31 mouse cellular contexts compared by ENCODE assay signal in genomic region chr9:13678026-13678425, GRCm38 (mm10).
DNase-seq lines count a peak whose midpoint lies in the region; ATAC-seq and TF ChIP-seq lines count a peak whose summit lies in the region.
"Had no signal": no experiment of that assay in that cellular context is flagged by ENCODE, and none has a peak within 500 bp of the region (broad histone marks: within the 10 kb centered on the region; RNA-seq: fewer than 3 reads in every experiment).

No protein-coding gene starts in this region.

- TF ChIP-seq CTCF in MEL (IDR thresholded peaks at IDR 0.05 in 2 of 3, conservative IDR thresholded peaks at IDR 0.05 in 1 of 3; ENCODE audit: control insufficient read depth in 1 of 3, insufficient read depth in 1 of 3, low read depth in 2 of 3, low read length in 3 of 3, poor library complexity in 1 of 3, severe bottlenecking in 1 of 3), result no peak

- no peak overlapping the region for H3K4me3 ChIP-seq in kidney, embryonic 16.5 days (ENCODE audit: low read length)
- H3K4me3 ChIP-seq in MEL (ENCODE audit: control insufficient read depth in 1 of 2, insufficient read depth in 1 of 2, low read depth in 2 of 2, low read length in 2 of 2), result no peak overlapping the region
- no peak overlapping the region for H3K4me3 ChIP-seq in liver, embryonic 13.5 days (replicated peaks)
- H3K4me3 ChIP-seq: embryonic facial prominence, embryonic 10.5 days; embryonic facial prominence, embryonic 13.5 days; erythroblast, embryonic 14.5 days; forebrain, embryonic 12.5 days; forebrain, embryonic 15.5 days; heart, embryonic 10.5 days; heart, embryonic 13.5 days had no signal

- H3K27me3 ChIP-seq in kidney, embryonic 16.5 days (ENCODE audit: insufficient read depth, low read length), result no peaks in the 10 kb centered on the region
- H3K27me3 ChIP-seq in MEL (ENCODE audit: control insufficient read depth in 1 of 2, insufficient read depth in 2 of 2, low read length in 2 of 2), result no peaks in the 10 kb centered on the region
- H3K27me3 ChIP-seq in liver, embryonic 13.5 days, result no peaks in the 10 kb centered on the region
- H3K27me3 ChIP-seq: CH12.LX; embryonic facial prominence, embryonic 13.5 days; forebrain, embryonic 12.5 days; forebrain, embryonic 15.5 days; heart, embryonic 13.5 days; Patski had no signal

- H3K27ac ChIP-seq in kidney, embryonic 16.5 days (ENCODE audit: low read length), result 0 out of 2 replicates have a peak overlapping the region, but pooled peaks have one; percentile 28
- peak overlapping the region; percentile 47 for H3K27ac ChIP-seq in MEL (ENCODE audit: control insufficient read depth, low read depth, low read length)
- no peak overlapping the region for H3K27ac ChIP-seq in liver, embryonic 13.5 days
- H3K27ac ChIP-seq: embryonic facial prominence, embryonic 10.5 days; embryonic facial prominence, embryonic 13.5 days; forebrain, embryonic 12.5 days; forebrain, embryonic 15.5 days; heart, embryonic 10.5 days; heart, embryonic 13.5 days; hindbrain, embryonic 14.5 days; hindbrain, postnatal 0 days had no signal

- no peak overlapping the region for H3K4me2 ChIP-seq in kidney, embryonic 16.5 days (replicated peaks; ENCODE audit: low read depth, low read length)
- no peak overlapping the region for H3K4me2 ChIP-seq in liver, embryonic 13.5 days
- H3K4me2 ChIP-seq: embryonic facial prominence, embryonic 13.5 days; forebrain, embryonic 12.5 days; forebrain, embryonic 15.5 days; heart, embryonic 13.5 days; hindbrain, embryonic 14.5 days had no signal

- DNase-seq in kidney, adult 8-10 months, result no peak
- DNase-seq in MEL (ENCODE audit: low read depth, low spot score), result peak; percentile 63
- no peak for DNase-seq in liver, embryonic 13.5 days
- DNase-seq in thymus, postnatal 14 days, result no peak
- DNase-seq in cerebellum, postnatal 25 days, result no peak
- no peak for DNase-seq in MN1 (ENCODE audit: low spot score)
- DNase-seq: adrenal gland, postnatal 10 days; adrenal gland, postnatal 36 days; B cell, adult 2 months; cerebellum, adult 11 months; cerebellum, adult 2 months; cerebellum, adult 9-11 months; cerebellum, postnatal 36 days; embryo, embryonic 11 days; gastrocnemius, postnatal 25 days; heart, adult 18-20 months; heart, postnatal 14 days; heart, postnatal 4 days had no signal

- peaks cover 10% of the 10 kb centered on the region; the same call in 1 of the 2 replicates for H3K4me1 ChIP-seq in kidney, embryonic 16.5 days (ENCODE audit: insufficient read depth, low read length)
- peaks cover 30 to 32% of the 10 kb centered on the region in 2 experiments for H3K4me1 ChIP-seq in MEL (ENCODE audit: control insufficient read depth in 1 of 2, insufficient read depth in 2 of 2, low read length in 2 of 2)
- peaks cover 18% of the 10 kb centered on the region for H3K4me1 ChIP-seq in liver, embryonic 13.5 days (replicated peaks)

- no peak for TF ChIP-seq POLR2A in MEL (IDR thresholded peaks at IDR 0.05; ENCODE audit: control insufficient read depth in 1 of 2, insufficient read depth in 1 of 2, low read depth in 1 of 2, low read length in 2 of 2, poor library complexity in 1 of 2)

- WGBS in kidney, embryonic 16.5 days, result 28% methylated on average over 2 of the region's 2 CpGs
- 29% methylated on average over 2 of the region's 2 CpGs for WGBS in liver, embryonic 13.5 days (ENCODE audit: insufficient replicate concordance)

- H3K36me3 ChIP-seq in kidney, embryonic 16.5 days (ENCODE audit: insufficient read depth, low read length), result no peaks in the 10 kb centered on the region
- H3K36me3 ChIP-seq in MEL (ENCODE audit: control insufficient read depth in 1 of 2, insufficient read depth in 2 of 2, low read length in 2 of 2), result peaks cover 0 to 26% of the 10 kb centered on the region in 2 experiments; a peak in 2 of 4 replicates
- no peaks in the 10 kb centered on the region for H3K36me3 ChIP-seq in liver, embryonic 13.5 days
- H3K36me3 ChIP-seq: embryonic facial prominence, embryonic 10.5 days; embryonic facial prominence, embryonic 13.5 days; forebrain, embryonic 12.5 days; forebrain, embryonic 15.5 days; heart, embryonic 10.5 days; heart, embryonic 13.5 days had no signal

- TF ChIP-seq EP300 in MEL (IDR thresholded peaks at IDR 0.05; ENCODE audit: low read depth in 1 of 2, low read length in 2 of 2), result peak; percentile 76 to 93

- H3K9ac ChIP-seq in kidney, embryonic 16.5 days (replicated peaks; ENCODE audit: low read length), result no peak overlapping the region
- H3K9ac ChIP-seq in MEL (ENCODE audit: control insufficient read depth, low read depth, low read length, poor library complexity, severe bottlenecking), result no peak overlapping the region
- no peak overlapping the region for H3K9ac ChIP-seq in liver, embryonic 13.5 days
- H3K9ac ChIP-seq: embryonic facial prominence, embryonic 13.5 days; forebrain, embryonic 12.5 days; forebrain, embryonic 15.5 days; heart, embryonic 13.5 days; hindbrain, embryonic 14.5 days had no signal

- no peak for ATAC-seq in kidney, embryonic 16.5 days (ENCODE audit: low FRiP score, low TSS enrichment)
- ATAC-seq in liver, embryonic 13.5 days (ENCODE audit: low read depth), result peak; percentile 74
- ATAC-seq in megakaryocyte progenitor cell, adult 5-6 weeks (replicated peaks; ENCODE audit: poor library complexity), result peak; percentile 29
- ATAC-seq: forebrain, embryonic 15.5 days; hindbrain, postnatal 0 days; Patski had no signal

- H3K9me3 ChIP-seq in kidney, embryonic 16.5 days (ENCODE audit: low read length), result no peaks in the 10 kb centered on the region
- no peaks in the 10 kb centered on the region for H3K9me3 ChIP-seq in MEL (replicated peaks; ENCODE audit: insufficient read depth, low read length)
- no peaks in the 10 kb centered on the region for H3K9me3 ChIP-seq in liver, embryonic 13.5 days (replicated peaks)
- H3K9me3 ChIP-seq: embryonic facial prominence, embryonic 10.5 days; embryonic facial prominence, embryonic 13.5 days; forebrain, embryonic 12.5 days; forebrain, embryonic 15.5 days; heart, embryonic 10.5 days; heart, embryonic 13.5 days had no signal

- H3K79me2 ChIP-seq in MEL (ENCODE audit: control insufficient read depth, insufficient read depth, low read length, poor library complexity), result no peaks in the 10 kb centered on the region

- TF ChIP-seq RAD21 in MEL (IDR thresholded peaks at IDR 0.05; ENCODE audit: low read depth, low read length), result no peak

TF ChIP-seq in MEL, 35 proteins besides CTCF, POLR2A, EP300 and RAD21:
- TF ChIP-seq TCF12 (IDR thresholded peaks at IDR 0.05; ENCODE audit: low read depth, low read length), result peak; percentile 92
- TF ChIP-seq ZNF384 (IDR thresholded peaks at IDR 0.05; ENCODE audit: low read depth, low read length), result peak; percentile 56; the same call in 1 of the 2 replicates
- no peak for TF ChIP-seq JUND (IDR thresholded peaks at IDR 0.05; ENCODE audit: low read depth, low read length)
- TF ChIP-seq ELF1 (IDR thresholded peaks at IDR 0.05; ENCODE audit: low read depth, low read length), result peak; percentile 22; the same call in 1 of the 2 replicates
- TF ChIP-seq USF1 (IDR thresholded peaks at IDR 0.05; ENCODE audit: low read depth, low read length), result 0 out of 2 replicates have a peak, but pooled peaks have one; percentile 12
- 0 out of 2 replicates have a peak, but pooled peaks have one; percentile 35 for TF ChIP-seq MAFK (IDR thresholded peaks at IDR 0.05; ENCODE audit: borderline replicate concordance, low read depth, low read length)
- TF ChIP-seq BHLHE40 (IDR thresholded peaks at IDR 0.05; ENCODE audit: borderline replicate concordance, low read depth, low read length), result 0 out of 2 replicates have a peak, but pooled peaks have one; percentile 6
- peak; percentile 49; the same call in 1 of the 2 replicates for TF ChIP-seq MXI1 (IDR thresholded peaks at IDR 0.05; ENCODE audit: low read depth, low read length)
- TF ChIP-seq MYB (IDR thresholded peaks at IDR 0.05; ENCODE audit: low read depth, low read length), result peak; percentile 76; the same call in 1 of the 2 replicates
- peak; percentile 85 for TF ChIP-seq GATA1 (IDR thresholded peaks at IDR 0.05; ENCODE audit: low read depth, low read length)
- TF ChIP-seq TAL1 (IDR thresholded peaks at IDR 0.05; ENCODE audit: low read length), result no peak
- no peak for TF ChIP-seq UBTF (IDR thresholded peaks at IDR 0.05; ENCODE audit: borderline replicate concordance, insufficient read depth, low read depth, low read length)
- peak; percentile 85 for TF ChIP-seq ETS1 (IDR thresholded peaks at IDR 0.05; ENCODE audit: low read depth, low read length)
- TF ChIP-seq USF2 (IDR thresholded peaks at IDR 0.05; ENCODE audit: borderline replicate concordance in 1 of 2, insufficient read depth in 1 of 2, low read depth in 1 of 2, low read length in 2 of 2), result no peak
